Mouse (Mus musculus) hindbrain, embryonic 16.5 days (tissue): ENCODE measurements around the gene Gzma. TPM values are rescaled to one million over a fixed set of nuclear protein-coding genes. Genes with fewer than 3 reads are reported as not detected.

ENCODE experiments used
- ATAC-seq: fragments of 200-750 bp; cut with Nextera tagmentation; 2 replicates; pipeline ENCODE4 v1.8.0; 2017; ENCODE audit warnings: moderate TSS enrichment, moderate library complexity
- H3K27ac ChIP-seq: fragments of 300-500 bp; sonication (generic); 2 replicates; pipeline ENCODE4 v1.5.1; 2014; ENCODE audit warnings: low read depth, mild to moderate bottlenecking, control low read depth, low read length, moderate library complexity
- H3K27me3 ChIP-seq: fragments of 300-500 bp; sonication (generic); replicated peaks from 2 replicates; pipeline ENCODE4 v1.6.1; 2014; ENCODE audit warnings: low read length; ENCODE audit not compliant: control insufficient read depth, insufficient read depth
- H3K36me3 ChIP-seq: fragments of 300-500 bp; sonication (generic); 2 replicates; pipeline ENCODE4 v1.6.1; 2014; ENCODE audit warnings: mild to moderate bottlenecking, low read length, moderate library complexity, mixed read lengths; ENCODE audit not compliant: control insufficient read depth, insufficient read depth
- H3K4me1 ChIP-seq: fragments of 300-500 bp; sonication (generic); 2 replicates; pipeline ENCODE4 v1.6.1; 2014; ENCODE audit warnings: low read depth, low read length; ENCODE audit not compliant: control insufficient read depth, insufficient read depth
- H3K4me2 ChIP-seq: fragments of 300-500 bp; sonication (generic); 2 replicates; pipeline ENCODE4 v1.6.1; 2014; ENCODE audit warnings: mild to moderate bottlenecking, low read length, control low read depth, moderate library complexity
- H3K4me3 ChIP-seq: fragments of 300-500 bp; sonication (generic); 2 replicates; pipeline ENCODE4 v1.5.1; 2014; ENCODE audit warnings: mild to moderate bottlenecking, low read length, control low read depth, moderate library complexity
- H3K9ac ChIP-seq: fragments of 300-500 bp; sonication (generic); 2 replicates; pipeline ENCODE4 v1.6.1; 2014; ENCODE audit warnings: low read depth, mild to moderate bottlenecking, control low read depth, low read length, moderate library complexity
- H3K9me3 ChIP-seq: fragments of 300-500 bp; sonication (generic); 2 replicates; pipeline ENCODE4 v1.6.1; 2014; ENCODE audit warnings: mild to moderate bottlenecking, low read length, moderate library complexity; ENCODE audit not compliant: control insufficient read depth
- WGBS: fragments of 180-500 bp; shearing (Covaris S2); extraction: QIAGEN DNeasy Blood & Tissue Kit; methylation state at CpG from one replicate; pipeline ENCODE4 v1.1.7; 2014; 5-methylcytosine and 5-hydroxymethylcytosine counted together
- polyA plus RNA-seq: library from polyadenylated mRNA; unstranded; fragments of >200 nt; fragmentation: Nextera tagmentation; extraction: Ambion mirVana; gene quantifications from 2 replicates; pipeline ENCODE4 v1.2.1, GENCODE M21; 2015

Gene Gzma
- polyA plus RNA-seq, result 0.18 TPM in 1 of 2 replicates, not detected in the other

DNA sequence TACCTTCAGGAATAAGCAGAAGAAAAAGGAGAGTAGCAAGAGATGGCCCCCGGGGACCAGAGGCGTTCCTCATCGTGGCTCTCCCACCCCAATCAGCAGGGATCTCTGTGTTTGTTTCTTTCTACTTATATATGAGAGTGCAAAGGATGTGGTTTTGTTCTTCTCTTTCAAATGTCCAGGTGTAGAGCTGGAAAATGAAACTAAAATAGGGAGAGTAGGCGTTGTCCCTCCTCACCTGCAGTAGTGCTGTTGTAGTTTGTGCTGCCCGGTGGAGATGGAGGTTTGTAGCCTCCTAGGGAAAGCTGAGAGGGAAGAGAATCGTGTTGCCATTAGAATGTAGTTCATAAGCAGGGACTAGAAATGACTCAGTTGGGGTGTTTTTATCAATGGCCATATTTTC, at the start of gene Gzma:
Gene Gzma, minus strand, starts transcription at position 103 of the 400 bp plus-strand sequence.
- Histone ChIP-seq H3K9me3 (no peaks in the 10 kb centered on the region), H3K27ac (no peak within 1 kb of the TSS), H3K4me2 (no peak within 1 kb of the TSS), H3K36me3 (no peaks in the 10 kb centered on the region), H3K27me3 (no peaks in the 10 kb centered on the region), H3K4me3 (no peak within 1 kb of the TSS), H3K4me1 (peaks cover 2% of the 10 kb centered on the region; the same call in 1 of the 2 replicates), H3K9ac (no peak within 1 kb of the TSS)
- WGBS, result 88% methylated on average over 6 of the region's 6 CpGs
- ATAC-seq, result no peak

- H3K4me2 ChIP-seq, result no peak overlapping the region
- 95% methylated on average over 1 of the region's 1 CpGs for WGBS
- H3K27me3 ChIP-seq, result no peaks in the 10 kb centered on the region
- H3K4me3 ChIP-seq, result no peak overlapping the region
- no peaks in the 10 kb centered on the region for H3K9me3 ChIP-seq
- no peak overlapping the region for H3K9ac ChIP-seq
- no peaks in the 10 kb centered on the region for H3K36me3 ChIP-seq
- no peak overlapping the region for H3K27ac ChIP-seq
- H3K4me1 ChIP-seq, result no peaks in the 10 kb centered on the region
- ATAC-seq, result no peak
Measured at GRCm38 (mm10) chr13:113139597-113139996, 38.8 kb upstream of the Gzma start.

DNA sequence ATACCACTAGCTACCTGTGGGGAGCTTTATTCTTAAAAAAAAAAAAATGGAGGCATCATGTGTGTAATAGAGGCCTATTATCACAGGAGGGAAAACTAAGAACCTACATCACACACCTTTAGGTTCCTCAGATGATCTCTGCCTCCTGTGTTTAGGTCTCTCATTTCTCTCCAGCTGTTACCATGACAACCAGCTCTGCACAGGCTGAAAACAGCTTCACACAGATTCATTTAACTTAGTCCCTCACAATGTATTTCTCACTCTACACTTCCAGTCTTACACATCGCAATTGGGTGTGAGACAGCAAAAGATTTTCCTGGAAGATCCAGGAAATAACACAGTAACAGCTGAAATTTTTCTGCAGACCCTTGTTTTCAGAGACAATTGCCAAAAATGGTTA, 29.2 kb upstream of the Gzma start:
- no peaks in the 10 kb centered on the region for H3K27me3 ChIP-seq
- H3K9ac ChIP-seq, result no peak overlapping the region
- H3K9me3 ChIP-seq, result no peaks in the 10 kb centered on the region
- peak; percentile 91 for ATAC-seq
- H3K4me2 ChIP-seq, result no peak overlapping the region
- H3K36me3 ChIP-seq, result no peaks in the 10 kb centered on the region
- 63% methylated on average over 1 of the region's 1 CpGs for WGBS
- no peak overlapping the region for H3K4me3 ChIP-seq
- no peak overlapping the region for H3K27ac ChIP-seq
- no peaks in the 10 kb centered on the region; the same call in 1 of the 2 replicates for H3K4me1 ChIP-seq

- Histone ChIP-seq H3K9me3 (no peaks in the 10 kb centered on the region), H3K36me3 (no peaks in the 10 kb centered on the region), H3K4me2 (no peak overlapping the region), H3K4me1 (no peaks in the 10 kb centered on the region), H3K9ac (no peak overlapping the region), H3K27me3 (no peaks in the 10 kb centered on the region), H3K27ac (no peak overlapping the region), H3K4me3 (no peak overlapping the region)
- ATAC-seq, result no peak
- WGBS, result 91% methylated on average over 14 of the region's 14 CpGs
Measured at GRCm38 (mm10) chr13:113121326-113121725, 20.5 kb upstream of the Gzma start.

DNA sequence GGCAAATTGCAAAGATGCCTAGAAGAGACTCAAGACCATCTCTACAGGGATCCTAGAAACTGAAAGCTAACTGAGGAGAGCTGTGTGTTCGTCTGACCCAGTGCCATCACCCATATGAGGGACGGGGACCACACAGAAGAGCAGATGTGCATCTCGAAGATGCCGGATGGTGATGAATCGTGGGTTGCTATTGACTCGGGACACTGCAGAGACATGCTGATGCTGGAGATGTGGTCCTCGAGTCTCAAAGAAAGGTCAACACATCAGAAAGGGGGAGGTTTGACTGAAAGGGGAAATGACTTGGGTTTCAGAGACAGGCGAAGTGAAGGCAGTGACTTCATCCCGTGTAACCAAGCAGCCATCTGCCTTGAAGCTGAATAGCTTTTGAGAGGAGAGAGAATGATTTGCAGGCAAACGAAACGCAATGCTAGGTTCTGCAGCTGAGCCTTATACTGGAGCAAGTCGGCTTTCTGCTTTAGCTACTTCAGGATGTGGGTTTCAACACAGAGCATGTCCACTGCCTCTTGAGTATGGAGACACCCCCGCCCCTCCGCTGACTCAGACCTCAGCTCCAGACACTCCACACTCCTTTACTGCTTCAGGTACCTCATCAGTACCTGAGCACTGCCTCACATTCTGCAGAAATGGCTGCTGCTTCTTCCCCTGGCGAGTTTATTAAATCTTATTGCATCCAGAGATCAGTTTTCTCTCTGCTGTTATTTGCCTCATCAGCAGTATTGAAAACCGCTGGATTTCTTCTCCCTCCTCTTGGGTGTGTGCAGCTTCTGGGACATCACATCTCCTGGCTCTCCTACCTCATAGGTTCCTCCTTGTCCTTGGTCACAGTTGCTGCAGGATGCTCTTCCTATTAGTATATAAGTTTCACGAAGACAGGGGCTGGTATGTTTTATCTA, 19.8 kb upstream of the Gzma start:
- no peaks in the 10 kb centered on the region for H3K36me3 ChIP-seq
- 94% methylated on average over 17 of the region's 17 CpGs for WGBS
- H3K4me3 ChIP-seq, result no peak overlapping the region
- H3K27me3 ChIP-seq, result no peaks in the 10 kb centered on the region
- H3K4me2 ChIP-seq, result no peak overlapping the region
- no peaks in the 10 kb centered on the region for H3K9me3 ChIP-seq
- H3K9ac ChIP-seq, result no peak overlapping the region
- no peak overlapping the region for H3K27ac ChIP-seq
- no peaks in the 10 kb centered on the region for H3K4me1 ChIP-seq
- ATAC-seq, result no peak

DNA sequence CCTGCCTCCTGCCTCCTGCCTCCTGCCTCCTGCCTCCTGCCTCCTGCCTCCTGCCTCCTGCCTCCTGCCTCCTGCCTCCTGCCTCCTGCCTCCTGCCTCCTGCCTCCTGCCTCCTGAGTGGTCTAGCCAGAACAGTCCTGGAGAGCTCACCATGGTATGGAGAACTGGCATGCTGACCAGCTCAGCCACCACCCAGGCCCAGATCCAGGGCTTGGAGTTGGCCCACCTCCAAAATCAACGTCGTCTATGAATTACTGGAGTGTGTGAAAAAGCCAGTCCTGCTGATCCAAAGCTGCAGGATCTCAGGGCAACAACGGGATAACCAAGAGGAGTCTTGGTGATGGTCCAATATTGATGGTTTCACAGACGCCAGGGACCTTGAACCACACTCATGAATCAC, 18.2 kb upstream of the Gzma start:
- WGBS, result 43% methylated on average over 4 of the region's 4 CpGs
- no peak overlapping the region for H3K9ac ChIP-seq
- no peaks in the 10 kb centered on the region for H3K27me3 ChIP-seq
- H3K27ac ChIP-seq, result no peak overlapping the region
- H3K4me2 ChIP-seq, result no peak overlapping the region
- H3K36me3 ChIP-seq, result no peaks in the 10 kb centered on the region
- H3K4me1 ChIP-seq, result no peaks in the 10 kb centered on the region
- no peaks in the 10 kb centered on the region for H3K9me3 ChIP-seq
- no peak overlapping the region for H3K4me3 ChIP-seq
- no peak for ATAC-seq

- H3K9ac ChIP-seq, result no peak overlapping the region
- no peak for ATAC-seq
- H3K27me3 ChIP-seq, result no peaks in the 10 kb centered on the region
- no peaks in the 10 kb centered on the region for H3K9me3 ChIP-seq
- no peak overlapping the region for H3K4me3 ChIP-seq
- no peaks in the 10 kb centered on the region for H3K36me3 ChIP-seq
- H3K4me1 ChIP-seq, result no peaks in the 10 kb centered on the region
- 91% methylated on average over 10 of the region's 10 CpGs for WGBS
- H3K4me2 ChIP-seq, result no peak overlapping the region
- H3K27ac ChIP-seq, result no peak overlapping the region
Measured at GRCm38 (mm10) chr13:113104759-113105158, 4.0 kb upstream of the Gzma start.

- H3K27me3 ChIP-seq, result no peaks in the 10 kb centered on the region
- no peak overlapping the region for H3K27ac ChIP-seq
- H3K9ac ChIP-seq, result no peak overlapping the region
- no peaks in the 10 kb centered on the region for H3K9me3 ChIP-seq
- WGBS, result 87% methylated on average over 10 of the region's 10 CpGs
- H3K4me2 ChIP-seq, result no peak overlapping the region
- ATAC-seq, result no peak
- peaks cover 2% of the 10 kb centered on the region; the same call in 1 of the 2 replicates for H3K4me1 ChIP-seq
- no peaks in the 10 kb centered on the region for H3K36me3 ChIP-seq
- no peak overlapping the region for H3K4me3 ChIP-seq
Measured at GRCm38 (mm10) chr13:113101804-113102203, 1.0 kb upstream of the Gzma start.

DNA sequence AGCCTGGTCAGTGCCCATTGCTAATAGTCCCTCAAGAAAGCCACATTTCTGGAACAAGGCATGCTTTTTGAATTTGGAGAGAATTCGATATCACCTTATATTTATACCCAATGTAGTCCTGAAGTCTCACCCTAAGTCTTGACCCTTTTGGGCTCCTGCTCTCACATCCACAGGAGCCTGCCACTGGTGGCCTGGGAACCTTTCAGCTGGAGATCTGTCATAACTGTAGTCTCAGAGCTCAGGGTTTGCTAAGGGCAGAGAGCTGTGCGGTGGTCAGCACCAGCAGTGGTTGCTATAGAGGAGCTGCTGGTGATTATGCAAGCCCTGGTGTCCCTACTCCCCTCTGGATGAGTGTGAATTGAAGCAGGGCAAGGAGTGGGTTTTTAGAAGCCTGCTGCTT, 2.4 kb downstream of the Gzma start:
- WGBS, result 94% methylated on average over 2 of the region's 2 CpGs
- H3K36me3 ChIP-seq, result no peaks in the 10 kb centered on the region
- H3K27me3 ChIP-seq, result no peaks in the 10 kb centered on the region
- peaks cover 2% of the 10 kb centered on the region; the same call in 1 of the 2 replicates for H3K4me1 ChIP-seq
- H3K4me3 ChIP-seq, result no peak overlapping the region
- H3K9ac ChIP-seq, result no peak overlapping the region
- H3K4me2 ChIP-seq, result no peak overlapping the region
- no peak overlapping the region for H3K27ac ChIP-seq
- no peaks in the 10 kb centered on the region for H3K9me3 ChIP-seq
- no peak for ATAC-seq
